Mouse (Mus musculus) MN1 (cell line): Measurements from ENCODE around the gene Spryd3.
"Not testable (repeated sequence)": the region's sequence is repeated elsewhere in the genome, so short reads cannot be mapped to it uniquely, and the experiment has no call there.

Source experiments
- DNase-seq: peaks from one replicate; pipeline ENCODE4 v3.0.0-alpha.2; 2016; ENCODE audit warnings: low spot score

The Spryd3 gene

GRCm38 (mm10) chr15:102099260-102099659, 36.8 kb downstream of the Spryd3 start:
- DNase-seq, result peak; percentile 59

- DNase-seq, result no peak
Observed at GRCm38 (mm10) chr15:102097991-102098555, 38.0 kb downstream of the Spryd3 start.

GRCm38 (mm10) chr15:102097147-102097915, 38.7 kb downstream of the Spryd3 start:
- peak; percentile 58 for DNase-seq

DNA sequence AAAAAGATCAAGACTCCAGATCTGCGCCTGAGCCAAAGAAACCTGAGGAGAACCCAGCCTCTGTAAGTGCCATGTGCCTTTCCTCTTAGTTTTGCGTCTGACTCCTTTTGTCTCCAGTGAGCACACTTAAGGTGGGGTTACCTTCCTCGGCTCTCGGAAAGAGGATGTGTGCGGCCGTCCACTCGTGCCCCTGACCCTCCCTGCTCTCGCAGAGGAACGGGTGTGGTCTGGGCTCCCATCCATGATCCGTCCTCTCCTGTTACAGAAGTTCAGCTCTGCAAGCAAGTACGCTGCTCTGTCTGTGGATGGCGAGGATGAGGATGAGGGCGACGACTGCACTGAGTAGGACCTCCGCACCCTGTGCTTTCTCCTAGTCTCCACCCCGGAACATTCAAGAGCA, 41.0 kb downstream of the Spryd3 start:
- no peak for DNase-seq

- DNase-seq, result no peak
Observed at GRCm38 (mm10) chr15:102094157-102094556, 41.9 kb downstream of the Spryd3 start.

DNA sequence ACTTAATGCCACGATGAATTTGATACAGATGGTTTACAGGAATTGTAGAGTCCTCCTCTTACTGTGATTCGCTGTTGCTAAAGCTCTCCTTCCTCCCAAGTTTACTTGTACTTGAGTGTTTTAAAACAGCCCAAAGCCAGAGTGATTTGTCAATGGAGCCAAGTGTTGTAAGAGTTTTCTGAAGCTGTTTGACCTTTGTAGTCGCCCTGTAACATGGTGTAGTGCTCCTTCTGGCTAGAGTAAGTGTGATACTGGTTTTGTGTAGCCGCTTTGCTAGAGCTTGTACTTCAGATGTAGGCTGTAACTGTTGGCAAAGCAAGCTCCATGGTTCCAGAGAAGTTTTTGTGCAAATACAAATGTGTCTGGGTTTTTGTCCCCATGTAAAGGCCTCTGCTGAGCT, 43.8 kb downstream of the Spryd3 start:
- DNase-seq, result no peak

DNA sequence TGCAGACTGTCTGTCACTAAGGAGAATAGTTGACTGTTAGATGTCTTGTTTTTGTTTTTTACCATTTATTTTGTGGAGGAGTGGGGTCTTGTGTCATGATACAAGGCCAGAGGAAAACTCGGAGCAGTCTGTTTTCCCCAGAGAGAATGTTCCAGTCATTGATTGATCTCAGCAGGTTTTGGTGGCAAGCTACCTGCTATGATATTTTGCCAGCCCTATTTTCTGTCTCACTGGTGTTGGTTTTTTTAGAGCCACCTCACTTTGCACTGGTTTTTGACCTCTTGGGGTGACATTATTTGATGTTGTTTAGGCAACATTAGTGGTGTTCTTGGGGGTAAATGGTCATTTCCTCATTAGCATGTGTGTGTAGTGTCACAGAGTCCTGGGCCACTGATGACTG, 44.3 kb downstream of the Spryd3 start:
- DNase-seq, result no peak

- peak; percentile 79 for DNase-seq
Observed at GRCm38 (mm10) chr15:102091063-102091679, 44.9 kb downstream of the Spryd3 start.

DNA sequence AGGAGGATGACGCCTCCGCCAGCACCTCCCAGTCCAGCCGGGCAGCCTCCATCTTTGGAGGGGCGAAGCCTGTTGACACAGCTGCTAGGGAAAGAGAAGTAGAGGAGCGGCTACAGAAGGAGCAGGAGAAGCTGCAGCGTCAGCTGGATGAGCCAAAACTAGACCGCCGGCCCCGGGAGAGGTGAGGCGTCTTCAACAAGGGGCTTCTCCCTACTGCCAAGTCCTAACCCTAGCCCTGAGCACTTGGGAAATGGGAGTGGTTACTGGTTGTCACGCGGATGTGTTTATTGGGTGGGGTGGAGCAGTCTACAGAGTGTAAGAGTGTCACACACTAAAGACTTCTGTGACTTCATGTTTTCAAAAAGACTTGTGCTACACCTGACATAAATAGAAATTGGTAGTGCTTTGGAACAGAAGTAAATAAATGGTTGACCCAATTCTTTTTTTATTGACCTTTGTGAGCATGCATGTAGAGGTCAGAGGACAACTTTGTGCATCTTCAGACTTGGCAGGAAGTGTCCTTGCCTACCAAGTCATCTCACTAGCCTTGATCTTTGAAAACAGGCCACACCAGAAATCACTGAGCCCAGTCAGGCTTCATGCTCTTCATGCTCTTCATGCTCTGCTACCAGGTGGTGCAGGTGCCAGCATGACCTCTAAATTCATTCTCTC, 46.0 kb downstream of the Spryd3 start:
- no peak for DNase-seq

GRCm38 (mm10) chr15:102083028-102083427, 53.0 kb downstream of the Spryd3 start:
- no peak for DNase-seq

DNA sequence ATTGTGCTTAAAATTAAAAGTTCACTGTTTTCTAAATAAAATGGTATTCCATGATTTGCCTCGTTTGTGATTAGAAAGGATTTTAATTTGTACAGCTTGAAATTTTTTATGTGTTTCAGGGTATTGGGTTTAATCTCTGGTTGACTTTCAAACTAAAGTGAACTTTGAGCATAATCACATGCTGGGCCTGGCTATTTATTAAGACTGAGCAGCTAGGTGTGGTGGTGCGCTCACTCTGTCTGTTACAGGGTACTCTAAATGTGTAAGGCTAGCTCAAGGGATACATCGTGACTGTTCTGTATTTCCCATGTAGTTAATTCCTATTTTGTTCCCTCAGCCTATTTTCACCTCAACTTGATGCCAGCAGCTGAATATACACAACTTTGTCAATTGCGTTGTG, 53.9 kb downstream of the Spryd3 start:
- DNase-seq, result no peak

GRCm38 (mm10) chr15:102080429-102080828, 55.6 kb downstream of the Spryd3 start:
- no peak for DNase-seq

DNA sequence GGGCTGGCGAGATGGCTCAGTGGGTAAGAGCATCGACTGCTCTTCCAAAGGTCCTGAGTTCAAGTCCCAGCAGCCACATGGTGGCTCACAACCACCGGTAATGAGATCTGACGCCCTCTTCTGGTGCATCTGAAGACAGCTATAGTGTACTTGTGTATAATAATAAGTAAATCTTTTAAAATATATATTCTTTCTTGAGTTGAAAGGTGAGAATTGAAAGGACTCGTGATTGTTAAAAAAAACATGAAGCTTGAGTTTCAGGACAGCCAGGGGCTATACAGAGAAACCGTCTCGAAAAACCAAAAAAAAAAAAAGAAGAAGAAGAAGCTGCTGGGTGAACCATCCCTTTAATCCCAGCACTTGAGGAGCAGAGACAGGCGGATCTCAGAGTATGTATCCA, 56.1 kb downstream of the Spryd3 start:
- not testable (repeated sequence) for DNase-seq

GRCm38 (mm10) chr15:102079221-102079620, 56.8 kb downstream of the Spryd3 start:
- no peak for DNase-seq

- no peak for DNase-seq
Observed at GRCm38 (mm10) chr15:102077111-102077677, 58.8 kb downstream of the Spryd3 start.

DNA sequence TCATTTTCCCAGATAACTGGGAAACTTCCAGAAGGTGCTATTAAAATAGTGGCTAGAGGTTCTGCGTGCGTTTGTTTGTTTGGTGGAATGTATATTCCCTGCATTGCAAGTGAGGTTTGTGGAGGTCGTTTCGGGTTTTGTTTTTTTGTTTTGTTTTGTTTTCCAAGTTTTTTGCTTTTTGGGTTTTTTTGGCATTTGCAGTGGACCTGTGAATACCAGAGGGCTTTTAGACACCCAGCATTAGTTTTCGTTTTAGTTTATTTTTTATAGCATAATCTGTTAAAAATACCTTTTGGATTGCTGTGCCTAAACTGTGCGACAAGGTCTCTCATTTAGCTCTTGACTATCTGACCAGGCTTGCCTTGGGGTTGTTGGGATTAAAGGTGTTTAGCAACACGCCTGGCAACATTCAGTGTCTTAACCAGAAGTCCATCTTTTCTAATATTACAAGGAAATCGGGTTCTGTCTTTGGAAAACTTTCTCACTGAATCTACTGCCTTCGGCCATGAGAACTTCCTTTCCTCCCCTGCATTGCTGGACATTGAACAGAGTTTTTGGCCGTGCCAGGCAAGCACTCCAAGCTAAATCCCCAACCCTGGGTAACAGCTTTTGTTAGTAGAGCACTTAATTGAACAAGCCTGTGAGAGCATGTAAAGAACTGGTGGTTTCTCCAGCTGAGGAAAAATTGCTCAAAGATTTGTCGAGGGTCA, 61.0 kb downstream of the Spryd3 start:
- peak; percentile 24 for DNase-seq

DNA sequence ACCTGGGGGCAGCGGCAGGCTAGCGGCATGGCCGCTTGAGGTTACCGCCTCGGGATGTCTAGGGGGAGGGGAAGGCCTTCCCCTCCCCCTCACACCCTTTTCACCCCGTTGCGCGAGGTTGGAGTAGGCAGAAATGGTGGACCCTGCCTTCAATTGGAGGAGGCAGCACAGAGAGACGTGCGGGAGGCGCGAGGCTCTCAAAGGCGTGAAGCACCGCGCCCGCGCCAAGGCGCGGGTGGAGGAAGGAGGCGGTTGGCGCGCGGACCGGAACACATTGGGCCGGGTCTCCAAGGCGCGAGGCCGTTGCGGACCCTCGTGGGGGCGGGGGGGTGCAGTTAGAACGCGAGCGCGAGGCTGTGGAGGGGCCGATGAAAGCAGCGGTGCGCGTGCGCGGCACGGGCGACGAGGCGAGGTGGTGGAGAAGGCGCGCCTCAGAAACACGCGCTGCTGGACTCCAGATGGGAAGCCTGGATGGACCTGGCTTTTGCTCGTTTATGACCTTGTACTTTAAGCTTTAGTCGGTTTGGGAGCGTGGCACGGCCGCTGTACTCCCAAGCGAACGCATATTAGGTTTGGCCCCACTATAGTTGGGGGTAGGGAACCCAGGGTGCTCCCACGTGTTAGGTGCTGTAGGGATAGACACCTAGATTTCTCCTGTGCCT, 61.8 kb downstream of the Spryd3 start:
- peak; percentile 82 for DNase-seq

GRCm38 (mm10) chr15:102073559-102074069, 62.4 kb downstream of the Spryd3 start, which contains the start of gene Eif4b:
Gene Eif4b (plus strand): TSS chr15:102073773.
- DNase-seq, result peak; percentile 100

DNA sequence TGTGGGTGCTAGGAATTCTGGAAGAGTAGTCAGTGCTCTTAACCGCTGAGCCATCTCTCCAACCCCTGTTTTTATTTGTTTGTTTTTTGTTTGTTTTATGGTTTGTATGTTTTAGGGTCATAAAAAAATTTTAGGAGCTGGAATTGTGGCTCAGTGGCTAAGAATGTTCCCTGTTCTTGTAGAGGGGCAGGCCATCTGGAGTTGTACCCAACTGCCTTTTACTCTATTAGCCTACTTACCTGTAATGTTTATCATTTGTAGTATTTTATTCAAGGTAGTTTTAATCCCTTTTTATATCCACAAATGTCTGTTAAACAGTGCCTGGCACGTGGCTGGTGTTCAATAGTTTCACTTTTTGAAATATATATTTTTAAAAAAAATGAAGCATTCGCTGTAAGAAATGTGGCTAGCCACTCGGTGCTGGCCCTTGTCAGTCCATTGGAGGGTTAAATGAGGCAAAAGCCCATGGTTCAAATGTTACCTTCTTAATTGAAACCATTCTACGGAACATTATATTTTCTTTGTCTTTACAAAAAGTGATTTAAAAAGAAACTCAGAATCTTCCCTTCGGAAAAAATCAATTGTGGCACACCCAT, 63.0 kb downstream of the Spryd3 start:
- DNase-seq, result no peak
